Mouse (Mus musculus): ENCODE results near the gene Gamt.

GRCm38 (mm10) chr10:80226071-80226415, 34.8 kb downstream of the Gamt start:
- TF ChIP-seq CTCF (IDR thresholded peaks at IDR 0.05; ENCODE audit: low read depth, low read length) (no peak), POLR2A (IDR thresholded peaks at IDR 0.05; ENCODE audit: extremely low read depth, insufficient read depth, low read length) (no peak)

Measured in liver, adult 2 months (tissue).